Mouse (Mus musculus): ENCODE measurements at regions not wholly inside any gene's neighbourhood (a gene's known extent, or its start where the extent isn't known, plus 50 kb on each side); places are given as distances from the start of the nearest gene placed in this dataset.

DNA sequence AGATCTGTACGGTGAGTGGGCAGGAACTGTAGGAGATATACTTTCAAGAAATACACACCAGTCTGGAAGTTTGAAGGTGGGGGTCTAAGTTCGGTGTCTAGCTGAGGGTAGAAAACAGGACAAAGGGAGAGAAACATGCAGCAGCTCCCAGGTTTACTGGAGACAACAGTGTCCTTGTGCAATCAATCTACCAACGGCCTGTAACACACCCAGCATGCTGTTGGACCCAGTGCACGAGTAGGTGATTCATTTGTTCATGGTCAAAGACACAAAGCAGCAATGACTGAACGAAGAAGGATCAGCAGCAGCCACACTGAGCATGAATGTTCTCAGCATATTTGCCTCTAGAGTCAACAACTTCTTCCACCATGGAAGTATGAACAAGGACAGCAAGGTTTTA, 255.2 kb upstream of the Cdyl start:
- TF ChIP-seq POLR2A (IDR thresholded peaks at IDR 0.05; ENCODE audit: control insufficient read depth, extremely low read depth, insufficient read depth, low read length, poor library complexity) (no peak), CTCF (IDR thresholded peaks at IDR 0.05; ENCODE audit: borderline replicate concordance, control insufficient read depth, extremely low read depth, insufficient read depth, low read length, poor library complexity) (no peak)

Data from thymus, adult 2 months (tissue).